8 mouse cellular contexts compared by ENCODE assay signal in the genomic region with DNA sequence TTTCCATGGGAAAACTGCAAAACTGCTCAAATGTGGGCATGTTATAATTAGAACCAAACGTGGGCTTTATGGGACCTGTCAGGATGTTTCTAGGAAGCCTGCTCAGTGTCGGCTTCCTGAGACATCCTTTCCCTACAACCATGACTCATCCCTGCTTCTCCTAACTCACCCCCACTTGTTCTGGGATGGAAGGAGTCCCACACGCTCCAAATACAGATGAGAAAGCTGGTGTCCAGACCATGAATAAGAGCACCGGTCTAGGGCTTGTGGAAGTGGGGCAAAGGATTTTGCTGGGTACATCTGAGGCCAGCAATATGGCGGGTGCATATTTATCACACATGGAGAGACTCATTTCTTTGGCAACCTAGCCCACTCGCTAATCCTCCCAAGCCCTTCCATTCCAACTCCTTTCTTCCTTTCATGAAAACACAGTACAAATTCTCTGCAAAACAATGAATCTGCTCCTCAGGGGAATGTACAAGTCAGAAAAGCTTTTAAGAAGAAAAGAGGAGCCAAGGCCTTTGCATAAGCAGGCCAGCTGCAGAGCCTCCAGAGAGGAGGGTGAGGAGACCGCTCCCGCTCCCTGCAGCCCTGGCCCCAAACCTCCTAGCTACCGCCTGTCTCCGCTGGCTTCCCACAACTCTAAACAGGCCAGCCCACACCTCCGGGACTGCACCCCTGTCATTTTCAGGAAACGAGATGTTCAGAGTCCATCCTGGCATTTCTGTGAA.
DNase-seq lines count a peak whose midpoint lies in the region; ATAC-seq lines count a peak whose summit lies in the region.

No protein-coding gene starts in this region.

- H3K36me3 ChIP-seq in midbrain, embryonic 13.5 days, result no peaks in the 10 kb centered on the region

- DNase-seq in 416B (ENCODE audit: low read depth) (peak; percentile 70), MN1 (ENCODE audit: low spot score) (peak; percentile 53)
- peak; percentile 23 for DNase-seq in fibroblast of lung, adult 2 months (ENCODE audit: low read depth)
- DNase-seq in heart, postnatal 10 days, result peak; percentile 71 to 73
- peak; percentile 53 to 69 for DNase-seq in left cerebral cortex, adult 18-20 months (ENCODE audit: low spot score in 2 of 2)
- no peak for DNase-seq in cerebellum, adult 9-10 months
- DNase-seq in cerebellum, adult 11 months, result no peak

- no peak overlapping the region for H3K9ac ChIP-seq in midbrain, embryonic 13.5 days (replicated peaks)

- no peak overlapping the region for H3K4me3 ChIP-seq in midbrain, embryonic 13.5 days (replicated peaks)

- WGBS in midbrain, embryonic 13.5 days, result 20% methylated on average over 12 of the region's 12 CpGs

- no peak overlapping the region for H3K4me2 ChIP-seq in midbrain, embryonic 13.5 days (replicated peaks)

- peaks cover 21% of the 10 kb centered on the region for H3K4me1 ChIP-seq in midbrain, embryonic 13.5 days (replicated peaks)

- peak; percentile 79 for ATAC-seq in midbrain, embryonic 13.5 days

- peak overlapping the region; percentile 39; the same call in 1 of the 2 replicates for H3K27ac ChIP-seq in midbrain, embryonic 13.5 days

- intact Hi-C loops in heart, postnatal 10 days (cut with DNase I), result loop anchor here (2.0 kb wide), 4 partner anchors 37 to 163 kb away; partner anchors contain the start of gene Spred1

- no peaks in the 10 kb centered on the region for H3K27me3 ChIP-seq in midbrain, embryonic 13.5 days

- H3K9me3 ChIP-seq in midbrain, embryonic 13.5 days, result no peaks in the 10 kb centered on the region

Comparison
In these comparisons a context has a peak if more than half of its experiments do, and no peak if none do; other contexts are left out.
1. DNase-seq: peak in 416B (single experiment), MN1 (single experiment), fibroblast of lung, adult 2 months (single experiment), heart, postnatal 10 days (2 of 2) and left cerebral cortex, adult 18-20 months (2 of 2); none in cerebellum, adult 9-10 months (single experiment) and cerebellum, adult 11 months (single experiment).